Mouse (Mus musculus): ENCODE results near the gene Gabpb2. TPM values are rescaled to one million over a fixed set of nuclear protein-coding genes. Genes with fewer than 3 reads are reported as not detected.

Gene Gabpb2
- polyA plus RNA-seq, 1 experiment from 2014 or later, result 4.3 TPM

GRCm38 (mm10) chr3:95161618-95162344 lies 55.9 kb downstream of the Gabpb2 start:
- ATAC-seq (peak; percentile 4; the same call in 1 of the 2 replicates), DNase-seq (ENCODE audit: low spot score) (peak; percentile 66)
- no peaks in the 10 kb centered on the region for H3K9me3 ChIP-seq (replicated peaks; ENCODE audit: control insufficient read depth, low read length)
- peak overlapping the region; percentile 85 for H3K4me3 ChIP-seq (ENCODE audit: low read depth, low read length)
- 4% methylated on average over 9 of the region's 9 CpGs for WGBS
- peak overlapping the region; percentile 90 for H3K9ac ChIP-seq (ENCODE audit: low read length)
- peak overlapping the region; percentile 77 for H3K4me2 ChIP-seq (ENCODE audit: low read length)
- H3K27me3 ChIP-seq (replicated peaks; ENCODE audit: control insufficient read depth, insufficient read depth, low read length), result no peaks in the 10 kb centered on the region
- peak overlapping the region; percentile 72 for H3K27ac ChIP-seq (ENCODE audit: low read depth, low read length)
- peaks cover 25% of the 10 kb centered on the region for H3K36me3 ChIP-seq (ENCODE audit: control insufficient read depth, insufficient read depth, low read length)
- peaks cover 24% of the 10 kb centered on the region for H3K4me1 ChIP-seq (ENCODE audit: control insufficient read depth, insufficient read depth, low read length)

- Histone ChIP-seq H3K9me3 (replicated peaks; ENCODE audit: control insufficient read depth, low read length) (no peaks in the 10 kb centered on the region), H3K4me3 (ENCODE audit: low read depth, low read length) (peak overlapping the region; percentile 85)
Measured at GRCm38 (mm10) chr3:95161041-95161551, 56.6 kb downstream of the Gabpb2 start.

GRCm38 (mm10) chr3:95159987-95160963 lies 57.4 kb downstream of the Gabpb2 start, which contains the start of gene Sema6c:
Sema6c (plus strand) TSS chr3:95160457.
- no peaks in the 10 kb centered on the region for H3K27me3 ChIP-seq (replicated peaks; ENCODE audit: control insufficient read depth, insufficient read depth, low read length)
- peak within 1 kb of the TSS; percentile 77 for H3K4me2 ChIP-seq (ENCODE audit: low read length)
- peaks cover 11% of the 10 kb centered on the region for H3K36me3 ChIP-seq (ENCODE audit: control insufficient read depth, insufficient read depth, low read length)
- DNase-seq (ENCODE audit: low spot score) (peak; percentile 95), ATAC-seq (peak; percentile 97)
- under 1% methylated on average over 66 of the region's 66 CpGs for WGBS
- H3K9ac ChIP-seq (ENCODE audit: low read length), result peak within 1 kb of the TSS; percentile 90
- H3K4me3 ChIP-seq (ENCODE audit: low read depth, low read length), result peak within 1 kb of the TSS; percentile 85
- H3K4me1 ChIP-seq (ENCODE audit: control insufficient read depth, insufficient read depth, low read length), result peaks cover 24% of the 10 kb centered on the region
- H3K27ac ChIP-seq (ENCODE audit: low read depth, low read length), result peak within 1 kb of the TSS; percentile 77
- H3K9me3 ChIP-seq (replicated peaks; ENCODE audit: control insufficient read depth, low read length), result no peaks in the 10 kb centered on the region

More at GRCm38 (mm10) chr3:95161041-95161551, 56.6 kb downstream of the Gabpb2 start:
- peaks cover 18% of the 10 kb centered on the region for H3K36me3 ChIP-seq (ENCODE audit: control insufficient read depth, insufficient read depth, low read length)
- H3K27ac ChIP-seq (ENCODE audit: low read depth, low read length), result peak overlapping the region; percentile 72; the same call in 1 of the 2 replicates
- WGBS, result under 1% methylated on average over 29 of the region's 30 CpGs
- DNase-seq (ENCODE audit: low spot score) (peak; percentile 51), ATAC-seq (peak; percentile 12)
- no peaks in the 10 kb centered on the region for H3K27me3 ChIP-seq (replicated peaks; ENCODE audit: control insufficient read depth, insufficient read depth, low read length)
- H3K4me2 ChIP-seq (ENCODE audit: low read length), result peak overlapping the region; percentile 77
- H3K4me1 ChIP-seq (ENCODE audit: control insufficient read depth, insufficient read depth, low read length), result peaks cover 24% of the 10 kb centered on the region
- peak overlapping the region; percentile 90 for H3K9ac ChIP-seq (ENCODE audit: low read length)

DNA sequence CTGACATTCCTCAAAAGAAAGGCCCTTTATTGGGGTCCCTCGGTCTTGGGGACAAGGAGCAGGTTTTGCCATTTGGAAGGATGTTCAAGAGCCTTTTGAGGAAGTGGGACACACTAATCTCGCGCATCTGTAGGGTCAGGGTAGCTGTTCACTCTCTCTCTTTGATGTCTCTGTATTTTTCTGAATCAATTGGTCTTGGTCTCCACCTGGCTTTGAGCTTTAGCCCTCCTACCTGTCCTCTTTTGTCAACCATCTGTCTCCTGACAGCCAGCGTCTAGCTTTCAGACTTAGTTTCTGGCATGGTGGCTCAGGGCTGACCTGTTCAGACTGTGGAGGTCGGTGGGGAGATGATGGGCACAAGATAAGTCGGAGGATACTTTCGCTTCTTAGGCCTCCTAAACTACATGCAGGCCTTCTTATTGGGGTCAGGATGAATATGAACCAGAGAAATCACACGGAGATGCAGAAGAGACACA lies 58.2 kb downstream of the Gabpb2 start:
- H3K27ac ChIP-seq (ENCODE audit: low read depth, low read length), result no peak overlapping the region; the same call in 1 of the 2 replicates
- peak overlapping the region; percentile 90 for H3K9ac ChIP-seq (ENCODE audit: low read length)
- DNase-seq (ENCODE audit: low spot score) (no peak), ATAC-seq (no peak)
- H3K27me3 ChIP-seq (replicated peaks; ENCODE audit: control insufficient read depth, insufficient read depth, low read length), result no peaks in the 10 kb centered on the region
- H3K9me3 ChIP-seq (replicated peaks; ENCODE audit: control insufficient read depth, low read length), result no peaks in the 10 kb centered on the region
- H3K4me3 ChIP-seq (ENCODE audit: low read depth, low read length), result peak overlapping the region; percentile 85
- H3K4me1 ChIP-seq (ENCODE audit: control insufficient read depth, insufficient read depth, low read length), result peaks cover 24% of the 10 kb centered on the region
- peak overlapping the region; percentile 77 for H3K4me2 ChIP-seq (ENCODE audit: low read length)
- WGBS, result 13% methylated on average over 8 of the region's 8 CpGs
- H3K36me3 ChIP-seq (ENCODE audit: control insufficient read depth, insufficient read depth, low read length), result peaks cover 4% of the 10 kb centered on the region

GRCm38 (mm10) chr3:95153874-95154273 lies 63.8 kb downstream of the Gabpb2 start:
- no peak overlapping the region for H3K4me2 ChIP-seq (ENCODE audit: low read length)
- no peak overlapping the region for H3K9ac ChIP-seq (ENCODE audit: low read length)
- ATAC-seq (no peak), DNase-seq (ENCODE audit: low spot score) (no peak)
- H3K27ac ChIP-seq (ENCODE audit: low read depth, low read length), result no peak overlapping the region
- H3K36me3 ChIP-seq (ENCODE audit: control insufficient read depth, insufficient read depth, low read length), result no peaks in the 10 kb centered on the region
- no peak overlapping the region for H3K4me3 ChIP-seq (ENCODE audit: low read depth, low read length)
- no peaks in the 10 kb centered on the region for H3K9me3 ChIP-seq (replicated peaks; ENCODE audit: control insufficient read depth, low read length)
- no peaks in the 10 kb centered on the region for H3K27me3 ChIP-seq (replicated peaks; ENCODE audit: control insufficient read depth, insufficient read depth, low read length)
- 49% methylated on average over 4 of the region's 4 CpGs for WGBS
- H3K4me1 ChIP-seq (ENCODE audit: control insufficient read depth, insufficient read depth, low read length), result no peaks in the 10 kb centered on the region

- no peaks in the 10 kb centered on the region for H3K27me3 ChIP-seq (replicated peaks; ENCODE audit: control insufficient read depth, insufficient read depth, low read length)
- H3K9me3 ChIP-seq (replicated peaks; ENCODE audit: control insufficient read depth, low read length), result no peaks in the 10 kb centered on the region
- no peak overlapping the region for H3K9ac ChIP-seq (ENCODE audit: low read length)
- H3K36me3 ChIP-seq (ENCODE audit: control insufficient read depth, insufficient read depth, low read length), result no peaks in the 10 kb centered on the region
- DNase-seq (ENCODE audit: low spot score), result no peak
- no peak overlapping the region for H3K27ac ChIP-seq (ENCODE audit: low read depth, low read length)
- WGBS, result 57% methylated on average over 3 of the region's 3 CpGs
- no peaks in the 10 kb centered on the region for H3K4me1 ChIP-seq (ENCODE audit: control insufficient read depth, insufficient read depth, low read length)
- ATAC-seq, result no peak
- no peak overlapping the region for H3K4me2 ChIP-seq (ENCODE audit: low read length)
- no peak overlapping the region for H3K4me3 ChIP-seq (ENCODE audit: low read depth, low read length)
Measured at GRCm38 (mm10) chr3:95147924-95148323, 69.8 kb downstream of the Gabpb2 start.

- Histone ChIP-seq H3K27me3 (replicated peaks; ENCODE audit: control insufficient read depth, insufficient read depth, low read length) (no peaks in the 10 kb centered on the region), H3K36me3 (ENCODE audit: control insufficient read depth, insufficient read depth, low read length) (peaks cover 19% of the 10 kb centered on the region), H3K4me2 (ENCODE audit: low read length) (no peak overlapping the region), H3K9me3 (replicated peaks; ENCODE audit: control insufficient read depth, low read length) (no peaks in the 10 kb centered on the region), H3K9ac (ENCODE audit: low read length) (no peak overlapping the region), H3K27ac (ENCODE audit: low read depth, low read length) (no peak overlapping the region), H3K4me3 (ENCODE audit: low read depth, low read length) (no peak overlapping the region), H3K4me1 (ENCODE audit: control insufficient read depth, insufficient read depth, low read length) (no peaks in the 10 kb centered on the region)
- ATAC-seq (peak; percentile 85), DNase-seq (ENCODE audit: low spot score) (peak; percentile 86)
- WGBS, result 9% methylated on average over 5 of the region's 5 CpGs
Measured at GRCm38 (mm10) chr3:95142617-95143011, 75.1 kb downstream of the Gabpb2 start.

- Histone ChIP-seq H3K27ac (ENCODE audit: low read depth, low read length) (no peak within 1 kb of the TSS), H3K4me2 (ENCODE audit: low read length) (no peak within 1 kb of the TSS), H3K4me3 (ENCODE audit: low read depth, low read length) (no peak within 1 kb of the TSS), H3K9ac (ENCODE audit: low read length) (no peak within 1 kb of the TSS), H3K4me1 (ENCODE audit: control insufficient read depth, insufficient read depth, low read length) (no peaks in the 10 kb centered on the region), H3K27me3 (replicated peaks; ENCODE audit: control insufficient read depth, insufficient read depth, low read length) (no peaks in the 10 kb centered on the region), H3K36me3 (ENCODE audit: control insufficient read depth, insufficient read depth, low read length) (peaks cover 19% of the 10 kb centered on the region), H3K9me3 (replicated peaks; ENCODE audit: control insufficient read depth, low read length) (no peaks in the 10 kb centered on the region)
- DNase-seq (ENCODE audit: low spot score) (no peak), ATAC-seq (no peak)
- WGBS, result 85% methylated on average over 10 of the region's 10 CpGs
Measured at GRCm38 (mm10) chr3:95141952-95142616, 75.6 kb downstream of the Gabpb2 start, which contains the start of gene Tnfaip8l2. Tnfaip8l2 (minus strand) TSS chr3:95142360.

Measured in forebrain, embryonic 14.5 days (tissue).